8 mouse cellular contexts compared by ENCODE assay signal in genomic region chr6:131388040-131389021, GRCm38 (mm10). TPM values are rescaled to one million over a fixed set of nuclear protein-coding genes. Genes with fewer than 3 reads are reported as not detected.
DNase-seq lines count a peak whose midpoint lies in the region; ATAC-seq and TF ChIP-seq lines count a peak whose summit lies in the region.

Gene Ybx3, minus strand, starts transcription at chr6:131388476.

- no peak for TF ChIP-seq CTCF in hindbrain, postnatal 0 days (IDR thresholded peaks at IDR 0.05; ENCODE audit: low read depth)
- TF ChIP-seq CTCF in left cerebral cortex, adult 2 months (IDR thresholded peaks at IDR 0.05) = no peak

- no peaks in the 10 kb centered on the region for H3K27me3 ChIP-seq in hindbrain, postnatal 0 days (ENCODE audit: insufficient read depth, low read length)

- peak; percentile 89 for DNase-seq in ZHBTc4 (ENCODE audit: low read depth, low spot score)
- peak; percentile 75 to 84 for DNase-seq in gastrocnemius, adult 8-10 months (ENCODE audit: low spot score in 2 of 2)
- peak; percentile 92 for DNase-seq in hindbrain, postnatal 0 days (ENCODE audit: low spot score)
- peak; percentile 86 to 87 for DNase-seq in left cerebral cortex, adult 2 months (ENCODE audit: extremely low spot score in 1 of 2, low spot score in 2 of 2)
- DNase-seq in right cerebral cortex, adult 18-20 months = peak; percentile 91
- peak; percentile 82 for DNase-seq in urinary bladder, adult 2 months (ENCODE audit: low spot score)

- H3K36me3 ChIP-seq in hindbrain, postnatal 0 days (ENCODE audit: insufficient read depth, low read length) = no peaks in the 10 kb centered on the region
- H3K36me3 ChIP-seq in macrophage (ENCODE audit: inconsistent target) = no peaks in the 10 kb centered on the region

- intact Hi-C loops in left cerebral cortex, adult 2 months (cut with DNase I) = loop anchor here (2.0 to 10.0 kb wide), 2 partner anchors 14 to 1716 kb away; partner anchors contain the start of gene Smim10l1

- H3K4me1 ChIP-seq in hindbrain, postnatal 0 days (ENCODE audit: insufficient read depth, low read length) = peaks cover 10% of the 10 kb centered on the region

- peaks cover 44% of the 10 kb centered on the region for H3K79me2 ChIP-seq in macrophage (ENCODE audit: inconsistent target)

- H3K4me3 ChIP-seq in hindbrain, postnatal 0 days (ENCODE audit: low read length) = peak within 1 kb of the TSS; percentile 93
- H3K4me3 ChIP-seq in left cerebral cortex, adult 2 months = peak within 1 kb of the TSS; percentile 64
- H3K4me3 ChIP-seq in macrophage (ENCODE audit: inconsistent target) = peak within 1 kb of the TSS; percentile 52

- H3K4me2 ChIP-seq in hindbrain, postnatal 0 days (ENCODE audit: low read depth, low read length) = peak within 1 kb of the TSS; percentile 66

- H3K9ac ChIP-seq in hindbrain, postnatal 0 days (replicated peaks; ENCODE audit: low read length) = peak within 1 kb of the TSS; percentile 88

- WGBS in hindbrain, postnatal 0 days = 1% methylated on average over 69 of the region's 107 CpGs
- WGBS in macrophage (ENCODE audit: missing documents) = 1% methylated on average over 86 of the region's 107 CpGs

- H3K9me3 ChIP-seq in hindbrain, postnatal 0 days (ENCODE audit: low read length) = no peaks in the 10 kb centered on the region

- peak; percentile 48 for ATAC-seq in common myeloid progenitor, adult 5-6 weeks (replicated peaks; ENCODE audit: low read depth, poor library complexity, severe bottlenecking)
- ATAC-seq in hindbrain, postnatal 0 days = peak; percentile 95

- H3K27ac ChIP-seq in hindbrain, postnatal 0 days = peak within 1 kb of the TSS; percentile 86
- H3K27ac ChIP-seq in left cerebral cortex, adult 2 months = peak within 1 kb of the TSS; percentile 83
- H3K27ac ChIP-seq in macrophage = no peak within 1 kb of the TSS

RNA-seq across cellular contexts. Expression of gene Ybx3, which starts in this region (rescaled TPM):
- 642 and 683 TPM in 2 replicates for total RNA-seq in common myeloid progenitor, adult 5-6 weeks (2017)
- 1,000 to 10,000 TPM; 1,961 to 2,457 (median 2,159) TPM for total RNA-seq in gastrocnemius, adult 8-10 months (2022)
- total RNA-seq in hindbrain, postnatal 0 days (2014; rRNA removed) = 86.0 and 103 TPM in 2 replicates
- 33.4 and 34.6 TPM in 2 replicates for polyA plus RNA-seq in hindbrain, postnatal 0 days (2015; fragmentation: Nextera tagmentation; extraction: Ambion mirVana)
- total RNA-seq in left cerebral cortex, adult 2 months (2021) = 10 to 100 TPM; 43.5 to 47.6 TPM
- total RNA-seq in macrophage (2018; cell fraction: chromatin; rRNA removed) = 10 to 100 TPM in 23 of 26 experiments, 1 to 10 TPM in 3; 6.0 to 30.0 (median 15.5) TPM
- 10 to 100 TPM; 30.5 to 56.4 (median 36.4) TPM for total RNA-seq in macrophage (2018; cell fraction: cytosol; rRNA removed)
- total RNA-seq in macrophage (2018; cell fraction: nucleus; rRNA removed) = 10 to 100 TPM in 25 of 26 experiments, 1 to 10 TPM in 1; 8.7 to 47.6 (median 16.4) TPM
- polyA plus RNA-seq in macrophage (2018) = 23.2 to 133 TPM (median 72.9 TPM) in 3 replicates
- polyA plus RNA-seq in urinary bladder, adult 2 months (2012; rRNA removed) = 177 and 227 TPM in 2 replicates
